8 mouse cellular contexts compared by ENCODE assay signal in genomic region chr17:49189765-49190164, GRCm38 (mm10).
DNase-seq lines count a peak whose midpoint lies in the region; ATAC-seq lines count a peak whose summit lies in the region.
"Had no signal": no experiment of that assay in that cellular context is flagged by ENCODE, and none has a peak within 500 bp of the region (broad histone marks: within the 10 kb centered on the region; RNA-seq: fewer than 3 reads in every experiment).

No protein-coding gene starts in this region.

- ATAC-seq in hindbrain, embryonic 11.5 days (ENCODE audit: low FRiP score): no peak
- no peak for ATAC-seq in hindbrain, embryonic 13.5 days (ENCODE audit: low FRiP score)
- ATAC-seq in embryonic facial prominence, embryonic 11.5 days (replicated peaks; ENCODE audit: insufficient number of reproducible peaks, low FRiP score, low TSS enrichment, low read depth): no peak
- ATAC-seq in erythroblast, adult 5-6 weeks (replicated peaks; ENCODE audit: low FRiP score, poor library complexity, severe bottlenecking): no peak

- H3K9ac ChIP-seq in hindbrain, embryonic 11.5 days (ENCODE audit: low read depth, low read length): no peak overlapping the region
- H3K9ac ChIP-seq in hindbrain, embryonic 13.5 days: no peak overlapping the region
- H3K9ac ChIP-seq in embryonic facial prominence, embryonic 11.5 days (replicated peaks; ENCODE audit: low read length): no peak overlapping the region
- H3K9ac ChIP-seq: hindbrain, embryonic 15.5 days had no signal

- H3K4me1 ChIP-seq in hindbrain, embryonic 11.5 days (replicated peaks; ENCODE audit: control insufficient read depth, insufficient read depth, low read length): no peaks in the 10 kb centered on the region
- peaks cover 7% of the 10 kb centered on the region; the same call in 1 of the 2 replicates for H3K4me1 ChIP-seq in hindbrain, embryonic 13.5 days (replicated peaks)
- no peaks in the 10 kb centered on the region for H3K4me1 ChIP-seq in embryonic facial prominence, embryonic 11.5 days (ENCODE audit: control insufficient read depth, insufficient read depth, low read length)

- 43% methylated on average over 3 of the region's 3 CpGs for WGBS in hindbrain, embryonic 11.5 days
- 52% methylated on average over 3 of the region's 3 CpGs for WGBS in hindbrain, embryonic 13.5 days
- WGBS in embryonic facial prominence, embryonic 11.5 days: 49% methylated on average over 3 of the region's 3 CpGs

- no peak overlapping the region for H3K27ac ChIP-seq in hindbrain, embryonic 11.5 days (ENCODE audit: low read depth, low read length)
- H3K27ac ChIP-seq in hindbrain, embryonic 13.5 days: no peak overlapping the region
- no peak overlapping the region for H3K27ac ChIP-seq in embryonic facial prominence, embryonic 11.5 days (replicated peaks; ENCODE audit: low read depth, low read length)
- H3K27ac ChIP-seq: hindbrain, embryonic 15.5 days had no signal

- no peak overlapping the region for H3K4me2 ChIP-seq in hindbrain, embryonic 11.5 days (replicated peaks; ENCODE audit: low read depth, low read length)
- H3K4me2 ChIP-seq in hindbrain, embryonic 13.5 days: no peak overlapping the region
- H3K4me2 ChIP-seq in embryonic facial prominence, embryonic 11.5 days (ENCODE audit: low read depth, low read length): no peak overlapping the region
- H3K4me2 ChIP-seq: hindbrain, embryonic 15.5 days had no signal

- H3K36me3 ChIP-seq in hindbrain, embryonic 11.5 days (ENCODE audit: control insufficient read depth, insufficient read depth, low read length): no peaks in the 10 kb centered on the region
- H3K36me3 ChIP-seq in hindbrain, embryonic 13.5 days: no peaks in the 10 kb centered on the region
- H3K36me3 ChIP-seq in embryonic facial prominence, embryonic 11.5 days (replicated peaks; ENCODE audit: control insufficient read depth, insufficient read depth, low read depth, low read length): no peaks in the 10 kb centered on the region
- H3K36me3 ChIP-seq: hindbrain, embryonic 15.5 days had no signal

- no peak overlapping the region for H3K4me3 ChIP-seq in hindbrain, embryonic 11.5 days (ENCODE audit: low read depth, low read length)
- no peak overlapping the region for H3K4me3 ChIP-seq in hindbrain, embryonic 13.5 days
- no peak overlapping the region for H3K4me3 ChIP-seq in embryonic facial prominence, embryonic 11.5 days (ENCODE audit: low read depth, low read length)
- H3K4me3 ChIP-seq: hindbrain, embryonic 15.5 days had no signal

- no peaks in the 10 kb centered on the region for H3K9me3 ChIP-seq in hindbrain, embryonic 11.5 days (ENCODE audit: control insufficient read depth, low read length)
- no peaks in the 10 kb centered on the region for H3K9me3 ChIP-seq in hindbrain, embryonic 13.5 days
- H3K9me3 ChIP-seq in embryonic facial prominence, embryonic 11.5 days (replicated peaks; ENCODE audit: control insufficient read depth, low read length): no peaks in the 10 kb centered on the region
- H3K9me3 ChIP-seq: hindbrain, embryonic 15.5 days had no signal

- peak; percentile 58 for DNase-seq in hindbrain, embryonic 11.5 days (ENCODE audit: low spot score)
- DNase-seq in testis, postnatal 10 days (ENCODE audit: low spot score): peak; percentile 64
- DNase-seq in testis, postnatal 14 days (ENCODE audit: low spot score): no peak
- DNase-seq in embryonic facial prominence, embryonic 11.5 days (ENCODE audit: low spot score): peak; percentile 53
- DNase-seq in retina, adult 2 months (ENCODE audit: low read depth, low spot score): peak; percentile 64

- no peaks in the 10 kb centered on the region for H3K27me3 ChIP-seq in hindbrain, embryonic 11.5 days (ENCODE audit: control insufficient read depth, insufficient read depth, low read length)
- H3K27me3 ChIP-seq in hindbrain, embryonic 13.5 days: no peaks in the 10 kb centered on the region
- H3K27me3 ChIP-seq in embryonic facial prominence, embryonic 11.5 days (ENCODE audit: control insufficient read depth, insufficient read depth, low read length): no peaks in the 10 kb centered on the region
- H3K27me3 ChIP-seq: hindbrain, embryonic 15.5 days had no signal
